Mouse (Mus musculus) liver, adult 2 months (tissue): ENCODE measurements around the gene Tmem131. TPM values are rescaled to one million over a fixed set of nuclear protein-coding genes. Genes with fewer than 3 reads are reported as not detected.

Experiments used
- DNase-seq: peaks from one replicate; pipeline ENCODE4 v3.0.0-alpha.2; 2011; ENCODE audit warnings: low read depth, low spot score; ENCODE audit errors: extremely low read depth
- H3K27ac ChIP-seq: fragments of 200-500 bp; replicated peaks from 2 replicates; pipeline ENCODE4 v1.5.1; 2012; ENCODE audit warnings: low read depth, mild to moderate bottlenecking, control low read depth, inconsistent platforms, low read length; ENCODE audit not compliant: insufficient read depth
- H3K27me3 ChIP-seq: fragments of 200-500 bp; 2 replicates; pipeline ENCODE4 v1.6.1; 2012; ENCODE audit warnings: mild to moderate bottlenecking, moderate library complexity, low read length, inconsistent platforms; ENCODE audit not compliant: control insufficient read depth, insufficient read depth
- H3K36me3 ChIP-seq: fragments of 200-500 bp; 2 replicates; pipeline ENCODE4 v1.6.1; 2012; ENCODE audit warnings: low read length, inconsistent platforms; ENCODE audit not compliant: control insufficient read depth, insufficient read depth
- H3K4me1 ChIP-seq: fragments of 200-500 bp; 2 replicates; pipeline ENCODE4 v1.6.1; 2011; ENCODE audit warnings: low read length; ENCODE audit not compliant: control insufficient read depth, insufficient read depth
- H3K4me3 ChIP-seq: fragments of 200-500 bp; 2 replicates; pipeline ENCODE4 v1.5.1; 2011; ENCODE audit warnings: low read depth, mild to moderate bottlenecking, control low read depth, low read length, moderate library complexity; ENCODE audit not compliant: insufficient read depth
- H3K79me2 ChIP-seq: fragments of 200-500 bp; 2 replicates; pipeline ENCODE4 v1.6.1; 2012; ENCODE audit warnings: inconsistent platforms, mild to moderate bottlenecking, low read length, moderate library complexity; ENCODE audit not compliant: control insufficient read depth, insufficient read depth
- H3K9ac ChIP-seq: fragments of 200-500 bp; 2 replicates; pipeline ENCODE4 v1.6.1; 2012; ENCODE audit warnings: low read depth, mild to moderate bottlenecking, control low read depth, inconsistent platforms, low read length
- CTCF ChIP-seq: fragments of 200-500 bp; IDR thresholded peaks from 2 replicates; pipeline ENCODE4 v1.5.1; 2011; ENCODE audit warnings: low read depth, low read length, control low read depth
- POLR2A ChIP-seq: fragments of 200-500 bp; IDR thresholded peaks from 2 replicates; pipeline ENCODE4 v1.6.1; 2011; ENCODE audit warnings: low read length, control low read depth; ENCODE audit not compliant: insufficient read depth; ENCODE audit errors: extremely low read depth
- WGBS: fragments of 180-500 bp; shearing (Covaris S2); methylation state at CpG from one replicate; pipeline ENCODE4 v1.1.7; 2018; 5-methylcytosine and 5-hydroxymethylcytosine counted together
- polyA plus RNA-seq: library from polyadenylated mRNA; depleted of rRNA; stranded (reverse); fragments of >200 nt; gene quantifications from 2 replicates; pipeline ENCODE4 v1.2.3, GENCODE M21; 2012
- total RNA-seq: library from RNA; depleted of rRNA; stranded (reverse); fragments of >200 nt; gene quantifications from 2 replicates; pipeline ENCODE4 v1.2.3, GENCODE M21; 2014

Gene Tmem131
- total and polyA plus RNA-seq, 2 experiments = 6.3 to 10.2 TPM

- H3K27me3 ChIP-seq = no peaks in the 10 kb centered on the region
- WGBS = 75% methylated on average over 7 of the region's 7 CpGs
- peaks cover 13% of the 10 kb centered on the region for H3K4me1 ChIP-seq
- DNase-seq = no peak
- no peak overlapping the region for H3K9ac ChIP-seq
- no peak for TF ChIP-seq POLR2A
- TF ChIP-seq CTCF = no peak
- H3K79me2 ChIP-seq = peaks cover 31% of the 10 kb centered on the region
- H3K27ac ChIP-seq = peak overlapping the region; percentile 74; the same call in 1 of the 2 replicates
- H3K4me3 ChIP-seq = no peak overlapping the region
- no peaks in the 10 kb centered on the region for H3K36me3 ChIP-seq
These were observed 6.9 kb downstream of the Tmem131 start for GRCm38 (mm10) chr1:36936567-36936966.

DNA sequence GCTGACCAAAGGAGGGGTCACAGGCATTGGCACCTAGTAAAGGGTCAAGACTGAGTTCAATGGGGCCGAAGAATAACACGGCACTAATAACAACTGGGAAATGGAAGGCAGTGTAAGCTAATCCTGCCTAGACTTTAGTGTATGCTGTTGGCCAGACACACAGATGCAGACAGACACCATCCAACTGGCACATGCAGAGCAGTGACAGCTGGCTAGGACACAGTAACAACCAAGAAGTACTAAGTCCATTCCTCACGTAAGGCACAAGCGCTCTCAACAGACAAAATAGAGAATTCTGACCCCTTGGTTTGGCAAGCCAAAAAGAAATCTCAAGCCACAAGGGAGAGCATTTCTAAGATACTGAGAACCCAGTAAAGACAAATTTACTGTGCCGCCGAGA lies 8.7 kb downstream of the Tmem131 start:
- no peaks in the 10 kb centered on the region for H3K36me3 ChIP-seq
- H3K4me3 ChIP-seq = no peak overlapping the region
- H3K4me1 ChIP-seq = peaks cover 13% of the 10 kb centered on the region
- no peak overlapping the region for H3K9ac ChIP-seq
- H3K27me3 ChIP-seq = no peaks in the 10 kb centered on the region
- TF ChIP-seq CTCF (no peak), POLR2A (no peak)
- no peak overlapping the region for H3K27ac ChIP-seq
- peaks cover 31% of the 10 kb centered on the region for H3K79me2 ChIP-seq
- 33% methylated on average over 6 of the region's 6 CpGs for WGBS
- DNase-seq = peak; percentile 89

DNA sequence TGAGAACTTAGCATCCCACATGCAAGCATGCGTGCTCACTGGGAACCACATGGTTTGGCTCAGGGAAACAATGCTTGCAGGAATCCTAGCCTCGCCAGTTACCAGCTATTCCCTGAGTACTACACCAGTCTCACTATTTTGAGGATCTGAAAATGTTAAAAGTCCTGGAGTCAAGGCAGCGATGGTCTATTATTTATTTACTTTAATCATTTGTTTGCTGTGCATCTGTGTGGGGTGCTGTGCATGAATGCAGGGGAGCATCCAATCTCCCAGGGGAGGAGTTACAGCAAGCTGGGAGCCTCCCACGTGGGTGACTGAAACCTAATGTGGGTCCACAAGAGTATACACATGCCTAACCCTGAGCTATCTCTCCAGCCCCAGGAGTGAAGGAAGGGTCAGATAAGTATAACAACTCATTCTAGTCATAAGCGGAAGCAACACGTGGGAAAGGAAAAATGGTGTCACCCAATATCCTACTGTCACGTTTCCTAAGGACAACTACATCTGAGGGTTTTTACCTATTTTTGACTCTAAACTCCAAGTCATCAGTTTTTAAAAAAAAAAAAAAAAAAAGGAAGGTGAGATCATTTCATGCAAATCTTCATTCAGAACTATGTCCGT lies 9.4 kb downstream of the Tmem131 start:
- H3K27me3 ChIP-seq = no peaks in the 10 kb centered on the region
- H3K27ac ChIP-seq = no peak overlapping the region
- H3K4me3 ChIP-seq = no peak overlapping the region
- peaks cover 28% of the 10 kb centered on the region for H3K79me2 ChIP-seq
- TF ChIP-seq POLR2A = no peak
- no peak for TF ChIP-seq CTCF
- no peak for DNase-seq
- H3K36me3 ChIP-seq = no peaks in the 10 kb centered on the region
- H3K9ac ChIP-seq = no peak overlapping the region
- peaks cover 18% of the 10 kb centered on the region for H3K4me1 ChIP-seq
- WGBS = 78% methylated on average over 8 of the region's 8 CpGs

DNA sequence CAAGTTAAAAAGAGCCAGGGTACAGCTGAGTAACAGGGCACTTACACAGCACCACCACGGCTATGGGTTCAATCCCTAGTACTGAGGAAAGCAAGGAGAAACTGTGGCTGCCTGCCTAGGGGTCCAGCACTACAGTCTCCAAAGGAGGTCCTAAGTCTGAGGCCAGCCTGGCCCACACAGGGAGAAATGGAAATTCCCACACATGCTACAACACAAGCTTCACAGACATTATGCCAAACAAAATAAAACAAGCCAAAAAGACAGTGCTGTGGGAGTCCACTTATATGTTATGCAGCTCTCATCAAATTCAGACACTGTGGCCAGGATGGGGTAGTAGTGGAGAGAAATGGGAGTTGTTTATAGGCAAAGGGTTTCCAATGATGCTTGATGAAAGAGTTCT lies 11.2 kb downstream of the Tmem131 start:
- no peak overlapping the region for H3K4me3 ChIP-seq
- H3K79me2 ChIP-seq = peaks cover 33% of the 10 kb centered on the region
- no peaks in the 10 kb centered on the region for H3K27me3 ChIP-seq
- no peak overlapping the region for H3K9ac ChIP-seq
- 96% methylated on average over 1 of the region's 1 CpGs for WGBS
- H3K36me3 ChIP-seq = no peaks in the 10 kb centered on the region
- H3K4me1 ChIP-seq = peaks cover 18% of the 10 kb centered on the region
- TF ChIP-seq CTCF (no peak), POLR2A (no peak)
- H3K27ac ChIP-seq = no peak overlapping the region
- DNase-seq = no peak

- H3K27me3 ChIP-seq = no peaks in the 10 kb centered on the region
- peaks cover 19% of the 10 kb centered on the region for H3K4me1 ChIP-seq
- peaks cover 37% of the 10 kb centered on the region for H3K79me2 ChIP-seq
- H3K9ac ChIP-seq = no peak overlapping the region
- TF ChIP-seq POLR2A = no peak
- no peak for TF ChIP-seq CTCF
- WGBS = 85% methylated on average over 8 of the region's 8 CpGs
- no peaks in the 10 kb centered on the region for H3K36me3 ChIP-seq
- no peak overlapping the region for H3K4me3 ChIP-seq
- DNase-seq = no peak
- no peak overlapping the region for H3K27ac ChIP-seq
These were observed 12.6 kb downstream of the Tmem131 start for GRCm38 (mm10) chr1:36930911-36931310.

GRCm38 (mm10) chr1:36929996-36930395 lies 13.5 kb downstream of the Tmem131 start:
- Histone ChIP-seq H3K27me3 (no peaks in the 10 kb centered on the region), H3K27ac (no peak overlapping the region), H3K9ac (no peak overlapping the region), H3K4me1 (peaks cover 21% of the 10 kb centered on the region), H3K36me3 (no peaks in the 10 kb centered on the region), H3K79me2 (peaks cover 38% of the 10 kb centered on the region), H3K4me3 (no peak overlapping the region)
- no peak for DNase-seq
- no peak for TF ChIP-seq POLR2A
- peak; percentile 23; the same call in 1 of the 2 replicates for TF ChIP-seq CTCF
- 96% methylated on average over 2 of the region's 2 CpGs for WGBS
